Mouse (Mus musculus) liver, embryonic 15.5 days (tissue): ENCODE data around the gene Polr2e. TPM values are rescaled to one million over a fixed set of nuclear protein-coding genes. Genes with fewer than 3 reads are reported as not detected.

Source experiments
- ATAC-seq: fragments of 200-750 bp; cut with Nextera tagmentation; 2 replicates; pipeline ENCODE4 v1.8.0; 2017; ENCODE audit warnings: moderate number of reproducible peaks, mild to moderate bottlenecking, moderate library complexity; ENCODE audit not compliant: insufficient read depth
- H3K27ac ChIP-seq: fragments of 300-500 bp; sonication (generic); replicated peaks from 2 replicates; pipeline ENCODE4 v1.5.1; 2015; ENCODE audit warnings: mild to moderate bottlenecking, inconsistent platforms
- H3K27me3 ChIP-seq: fragments of 300-500 bp; sonication (generic); 2 replicates; pipeline ENCODE4 v1.6.1; 2015; ENCODE audit warnings: mild to moderate bottlenecking, inconsistent platforms
- H3K36me3 ChIP-seq: fragments of 300-500 bp; sonication (generic); replicated peaks from 2 replicates; pipeline ENCODE4 v1.6.1; 2015; ENCODE audit warnings: moderate library complexity, mild to moderate bottlenecking, inconsistent platforms
- H3K4me1 ChIP-seq: fragments of 300-500 bp; sonication (generic); replicated peaks from 2 replicates; pipeline ENCODE4 v1.6.1; 2015; ENCODE audit warnings: inconsistent platforms
- H3K4me2 ChIP-seq: fragments of 300-500 bp; sonication (generic); 2 replicates; pipeline ENCODE4 v1.6.1; 2015; ENCODE audit warnings: moderate library complexity, mild to moderate bottlenecking, inconsistent platforms
- H3K4me3 ChIP-seq: fragments of 300-500 bp; sonication (generic); replicated peaks from 2 replicates; pipeline ENCODE4 v1.5.1; 2015; ENCODE audit warnings: mild to moderate bottlenecking, inconsistent platforms
- H3K9ac ChIP-seq: fragments of 300-500 bp; sonication (generic); 2 replicates; pipeline ENCODE4 v1.6.1; 2015; ENCODE audit warnings: moderate library complexity, mild to moderate bottlenecking, inconsistent platforms
- H3K9me3 ChIP-seq: fragments of 300-500 bp; sonication (generic); replicated peaks from 2 replicates; pipeline ENCODE4 v1.6.1; 2016; ENCODE audit warnings: inconsistent platforms
- WGBS: fragments of 180-500 bp; shearing (Covaris S2); methylation state at CpG from one replicate; pipeline ENCODE4 v1.1.7; 2015; ENCODE audit warnings: mixed read lengths; ENCODE audit not compliant: insufficient replicate concordance; 5-methylcytosine and 5-hydroxymethylcytosine counted together
- polyA plus RNA-seq: library from polyadenylated mRNA; unstranded; fragments of >200 nt; fragmentation: Nextera tagmentation; extraction: Ambion mirVana; gene quantifications from 2 replicates; pipeline ENCODE4 v1.2.1, GENCODE M21; 2015

The Polr2e gene
- polyA plus RNA-seq, 1 experiment from 2014 or later, result 81.3 TPM

- Histone ChIP-seq H3K27me3 (no peaks in the 10 kb centered on the region), H3K27ac (peak overlapping the region; percentile 42), H3K4me1 (peaks cover 73% of the 10 kb centered on the region), H3K36me3 (peaks cover 51% of the 10 kb centered on the region), H3K9me3 (no peaks in the 10 kb centered on the region), H3K4me3 (no peak overlapping the region), H3K4me2 (no peak overlapping the region), H3K9ac (no peak overlapping the region)
- ATAC-seq, result no peak
- 67% methylated on average over 5 of the region's 5 CpGs for WGBS
Measured at GRCm38 (mm10) chr10:80023758-80024157, 15.8 kb downstream of the Polr2e start.

- Histone ChIP-seq H3K4me2 (no peak overlapping the region), H3K36me3 (peaks cover 46% of the 10 kb centered on the region), H3K27me3 (no peaks in the 10 kb centered on the region), H3K9me3 (no peaks in the 10 kb centered on the region), H3K27ac (no peak overlapping the region), H3K4me3 (no peak overlapping the region), H3K4me1 (peaks cover 70% of the 10 kb centered on the region), H3K9ac (no peak overlapping the region)
- ATAC-seq, result no peak
- 75% methylated on average over 8 of the region's 8 CpGs for WGBS
Measured at GRCm38 (mm10) chr10:80022806-80023205, 16.8 kb downstream of the Polr2e start.

GRCm38 (mm10) chr10:80022164-80022563 is 17.4 kb downstream of the Polr2e start:
- Histone ChIP-seq H3K9me3 (no peaks in the 10 kb centered on the region), H3K4me1 (peaks cover 70% of the 10 kb centered on the region), H3K27me3 (no peaks in the 10 kb centered on the region), H3K4me3 (no peak overlapping the region), H3K27ac (no peak overlapping the region), H3K9ac (no peak overlapping the region), H3K36me3 (peaks cover 39% of the 10 kb centered on the region), H3K4me2 (no peak overlapping the region)
- 77% methylated on average over 12 of the region's 12 CpGs for WGBS
- no peak for ATAC-seq

- H3K27ac ChIP-seq, result no peak overlapping the region
- H3K36me3 ChIP-seq, result peaks cover 30% of the 10 kb centered on the region
- ATAC-seq, result no peak
- H3K4me2 ChIP-seq, result no peak overlapping the region
- WGBS, result 83% methylated on average over 13 of the region's 13 CpGs
- H3K4me3 ChIP-seq, result no peak overlapping the region
- H3K27me3 ChIP-seq, result no peaks in the 10 kb centered on the region
- no peak overlapping the region for H3K9ac ChIP-seq
- H3K9me3 ChIP-seq, result no peaks in the 10 kb centered on the region
- H3K4me1 ChIP-seq, result peaks cover 75% of the 10 kb centered on the region
Measured at GRCm38 (mm10) chr10:80021320-80021641, 18.3 kb downstream of the Polr2e start.

GRCm38 (mm10) chr10:80020603-80021319 is 18.8 kb downstream of the Polr2e start:
- Histone ChIP-seq H3K4me3 (no peak overlapping the region), H3K36me3 (peaks cover 26% of the 10 kb centered on the region), H3K4me1 (peaks cover 75% of the 10 kb centered on the region), H3K27me3 (no peaks in the 10 kb centered on the region), H3K4me2 (no peak overlapping the region), H3K27ac (no peak overlapping the region), H3K9me3 (no peaks in the 10 kb centered on the region), H3K9ac (no peak overlapping the region)
- no peak for ATAC-seq
- 83% methylated on average over 18 of the region's 18 CpGs for WGBS

- Histone ChIP-seq H3K9ac (no peak overlapping the region), H3K4me2 (no peak overlapping the region), H3K36me3 (peaks cover 31% of the 10 kb centered on the region), H3K9me3 (no peaks in the 10 kb centered on the region), H3K4me3 (no peak overlapping the region), H3K4me1 (peaks cover 71% of the 10 kb centered on the region), H3K27ac (no peak overlapping the region; the same call in 1 of the 2 replicates), H3K27me3 (no peaks in the 10 kb centered on the region)
- no peak for ATAC-seq
- 77% methylated on average over 11 of the region's 11 CpGs for WGBS
Measured at GRCm38 (mm10) chr10:80020191-80020590, 19.4 kb downstream of the Polr2e start.

GRCm38 (mm10) chr10:80019471-80020131 is 20.0 kb downstream of the Polr2e start:
- ATAC-seq, result 0 out of 2 replicates have a peak, but pooled peaks have one; percentile 23
- no peaks in the 10 kb centered on the region for H3K9me3 ChIP-seq
- H3K36me3 ChIP-seq, result peaks cover 37% of the 10 kb centered on the region
- peaks cover 69% of the 10 kb centered on the region for H3K4me1 ChIP-seq
- 0 out of 2 replicates have a peak overlapping the region, but pooled peaks have one; percentile 15 for H3K9ac ChIP-seq
- 58% methylated on average over 20 of the region's 20 CpGs for WGBS
- H3K4me3 ChIP-seq, result peak overlapping the region; percentile 42
- H3K4me2 ChIP-seq, result peak overlapping the region; percentile 77
- H3K27ac ChIP-seq, result peak overlapping the region; percentile 81
- H3K27me3 ChIP-seq, result 0 out of 2 replicates have a peak, but pooled peaks cover 3% of the 10 kb centered on the region

- H3K4me3 ChIP-seq, result peak overlapping the region; percentile 42
- H3K9me3 ChIP-seq, result no peaks in the 10 kb centered on the region
- WGBS, result 3% methylated on average over 15 of the region's 15 CpGs
- peak overlapping the region; percentile 81 for H3K27ac ChIP-seq
- H3K36me3 ChIP-seq, result peaks cover 44% of the 10 kb centered on the region
- H3K4me2 ChIP-seq, result peak overlapping the region; percentile 77
- peak overlapping the region; percentile 15; the same call in 1 of the 2 replicates for H3K9ac ChIP-seq
- peaks cover 11% of the 10 kb centered on the region for H3K27me3 ChIP-seq
- peak; percentile 57 for ATAC-seq
- peaks cover 68% of the 10 kb centered on the region for H3K4me1 ChIP-seq
Measured at GRCm38 (mm10) chr10:80018739-80019297, 20.8 kb downstream of the Polr2e start.

- peaks cover 63% of the 10 kb centered on the region for H3K4me1 ChIP-seq
- peak overlapping the region; percentile 61 for H3K4me3 ChIP-seq
- H3K36me3 ChIP-seq, result peaks cover 51% of the 10 kb centered on the region
- ATAC-seq, result no peak
- H3K4me2 ChIP-seq, result peak overlapping the region; percentile 77
- peak overlapping the region; percentile 84 for H3K27ac ChIP-seq
- H3K9me3 ChIP-seq, result no peaks in the 10 kb centered on the region
- H3K27me3 ChIP-seq, result peaks cover 15% of the 10 kb centered on the region
- peak overlapping the region; percentile 57 for H3K9ac ChIP-seq
- 24% methylated on average over 14 of the region's 14 CpGs for WGBS
Measured at GRCm38 (mm10) chr10:80017771-80018170, 21.8 kb downstream of the Polr2e start.

GRCm38 (mm10) chr10:80017361-80017760 is 22.2 kb downstream of the Polr2e start:
- Histone ChIP-seq H3K27me3 (peaks cover 15% of the 10 kb centered on the region), H3K4me1 (peaks cover 63% of the 10 kb centered on the region), H3K27ac (peak overlapping the region; percentile 84)

GRCm38 (mm10) chr10:80016931-80017330 is 22.7 kb downstream of the Polr2e start:
- H3K4me3 ChIP-seq, result peak overlapping the region; percentile 61
- no peaks in the 10 kb centered on the region for H3K9me3 ChIP-seq
- H3K27me3 ChIP-seq, result peaks cover 15% of the 10 kb centered on the region
- H3K9ac ChIP-seq, result peak overlapping the region; percentile 57
- peak overlapping the region; percentile 77 for H3K4me2 ChIP-seq
- peak overlapping the region; percentile 84 for H3K27ac ChIP-seq
- ATAC-seq, result peak; percentile 19
- H3K4me1 ChIP-seq, result peaks cover 63% of the 10 kb centered on the region
- WGBS, result 17% methylated on average over 10 of the region's 10 CpGs
- peaks cover 53% of the 10 kb centered on the region for H3K36me3 ChIP-seq

More at GRCm38 (mm10) chr10:80017361-80017760, 22.2 kb downstream of the Polr2e start:
- Histone ChIP-seq H3K9ac (peak overlapping the region; percentile 57), H3K36me3 (peaks cover 53% of the 10 kb centered on the region), H3K4me2 (peak overlapping the region; percentile 77), H3K4me3 (peak overlapping the region; percentile 61), H3K9me3 (no peaks in the 10 kb centered on the region)
- 10% methylated on average over 3 of the region's 3 CpGs for WGBS
- peak; percentile 45 for ATAC-seq
